28 mouse cellular contexts compared by ENCODE assay signal in genomic region chr10:52242015-52242414, GRCm38 (mm10). TPM values are rescaled to one million over a fixed set of nuclear protein-coding genes. Genes with fewer than 3 reads are reported as not detected.
"Had no signal": no experiment of that assay in that cellular context is flagged by ENCODE, and none has a peak within 500 bp of the region (broad histone marks: within the 10 kb centered on the region; RNA-seq: fewer than 3 reads in every experiment).

No protein-coding gene starts in this region.

- H3K9me3 ChIP-seq: kidney, embryonic 15.5 days; liver, embryonic 13.5 days; stomach, embryonic 15.5 days had no signal

- H3K4me1 ChIP-seq: stomach, embryonic 15.5 days had no signal

- DNase-seq: kidney, postnatal 10 days; kidney, postnatal 36 days; layer of hippocampus, postnatal 36 days; liver, embryonic 13.5 days; lung, adult 2 months; lung, postnatal 14 days; lung, postnatal 4 days; right cerebral cortex, adult 18-20 months; right cerebral cortex, postnatal 14 days; right cerebral cortex, postnatal 4 days; spleen, adult 18-20 months; thymus, postnatal 36 days had no signal

- H3K4me2 ChIP-seq: kidney, embryonic 15.5 days; liver, embryonic 13.5 days; midbrain, embryonic 11.5 days; neural tube, embryonic 12.5 days; stomach, embryonic 15.5 days had no signal

- H3K9ac ChIP-seq: kidney, embryonic 15.5 days; liver, embryonic 13.5 days; neural tube, embryonic 12.5 days; stomach, embryonic 15.5 days had no signal

- H3K4me3 ChIP-seq: kidney, embryonic 15.5 days; left cerebral cortex, adult 2 months; liver, embryonic 13.5 days; neural tube, embryonic 12.5 days; stomach, embryonic 15.5 days had no signal

- H3K27me3 ChIP-seq: kidney, embryonic 15.5 days; liver, embryonic 13.5 days; neural tube, embryonic 12.5 days; stomach, embryonic 15.5 days had no signal

- H3K27ac ChIP-seq: kidney, embryonic 15.5 days; left cerebral cortex, adult 2 months; liver, embryonic 13.5 days; neural tube, embryonic 12.5 days; stomach, embryonic 15.5 days had no signal

- H3K36me3 ChIP-seq: kidney, embryonic 15.5 days; liver, embryonic 13.5 days; neural tube, embryonic 12.5 days; stomach, embryonic 15.5 days had no signal

RNA-seq across cellular contexts. Expression of gene Dcbld1, which starts 8.6 kb away (rescaled TPM):
- total RNA-seq: megakaryocyte-erythroid progenitor cell, adult 5-6 weeks had no signal

RNA-seq across cellular contexts. Expression of gene Ros1, which starts 47.0 kb away (rescaled TPM):
- total RNA-seq: layer of hippocampus, postnatal 10 days; layer of hippocampus, postnatal 36 days; left cerebral cortex, adult 2 months; left cerebral cortex, postnatal 10 days; left cerebral cortex, postnatal 36 days; liver, adult 2 months; megakaryocyte progenitor cell, adult 5-6 weeks; megakaryocyte-erythroid progenitor cell, adult 5-6 weeks; midbrain, postnatal 0 days had no signal
- polyA plus RNA-seq: limb, embryonic 11.5 days; liver, adult 2 months; midbrain, embryonic 11.5 days; midbrain, embryonic 14.5 days; midbrain, postnatal 0 days; neural tube, embryonic 12.5 days; thymus, postnatal 0 days; urinary bladder, adult 2 months had no signal
